Mouse (Mus musculus) forebrain, embryonic 10.5 days (tissue): ENCODE results near the gene Gk5. TPM values are rescaled to one million over a fixed set of nuclear protein-coding genes. Genes with fewer than 3 reads are reported as not detected.

Experiments used
- DNase-seq: peaks from one replicate; pipeline ENCODE4 v3.0.0-alpha.2; 2017; ENCODE audit warnings: low spot score; ENCODE audit errors: extremely low spot score
- H3K27ac ChIP-seq: fragments of 300-500 bp; sonication (generic); 2 replicates; pipeline ENCODE4 v1.5.1; 2016; ENCODE audit warnings: mild to moderate bottlenecking
- H3K27me3 ChIP-seq: fragments of 300-500 bp; sonication (generic); 2 replicates; pipeline ENCODE4 v1.6.1; 2016; ENCODE audit warnings: mild to moderate bottlenecking; ENCODE audit not compliant: poor library complexity, severe bottlenecking
- H3K36me3 ChIP-seq: fragments of 300-500 bp; sonication (generic); replicated peaks from 2 replicates; pipeline ENCODE4 v1.6.1; 2016; ENCODE audit warnings: mild to moderate bottlenecking, moderate library complexity
- H3K4me1 ChIP-seq: fragments of 300-500 bp; sonication (generic); 2 replicates; pipeline ENCODE4 v1.6.1; 2016
- H3K4me3 ChIP-seq: fragments of 300-500 bp; sonication (generic); 2 replicates; pipeline ENCODE4 v1.5.1; 2016; ENCODE audit warnings: mild to moderate bottlenecking, moderate library complexity
- H3K9me3 ChIP-seq: fragments of 300-500 bp; sonication (generic); 2 replicates; pipeline ENCODE4 v1.6.1; 2016; ENCODE audit warnings: mild to moderate bottlenecking, moderate library complexity
- WGBS: fragments of 180-500 bp; shearing (Covaris S2); methylation state at CpG from one replicate; pipeline ENCODE4 v1.1.7; 2016; 5-methylcytosine and 5-hydroxymethylcytosine counted together
- polyA plus RNA-seq: library from polyadenylated mRNA; unstranded; fragments of >200 nt; fragmentation: Nextera tagmentation; extraction: Ambion mirVana; gene quantifications from 2 replicates; pipeline ENCODE4 v1.2.1, GENCODE M21; 2016

Gk5 gene
- polyA plus RNA-seq, 1 experiment from 2014 or later: 3.2 TPM

DNA sequence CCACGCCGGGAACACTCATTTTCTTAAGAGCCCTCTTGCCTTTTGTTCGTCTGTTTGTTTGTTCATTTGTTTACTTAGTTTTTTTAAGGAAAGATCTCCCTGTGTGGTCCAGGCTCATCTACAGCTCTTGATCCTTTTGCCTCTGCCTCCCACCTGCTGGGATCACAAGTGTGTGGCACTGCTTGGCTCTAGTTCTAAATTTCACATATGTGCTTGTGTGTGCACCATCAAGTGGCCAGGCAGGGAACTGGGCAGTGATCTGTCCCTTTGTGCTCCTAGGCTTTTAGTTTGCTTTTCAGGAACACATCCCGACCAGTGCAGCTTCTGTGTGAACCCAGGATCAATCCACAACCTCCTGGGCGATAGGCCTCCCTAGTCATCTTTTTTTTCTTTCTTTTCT is 8.8 kb downstream of the Gk5 start:
- Histone ChIP-seq H3K4me3 (no peak overlapping the region), H3K36me3 (no peaks in the 10 kb centered on the region), H3K27me3 (no peaks in the 10 kb centered on the region), H3K27ac (no peak overlapping the region), H3K9me3 (no peaks in the 10 kb centered on the region), H3K4me1 (no peaks in the 10 kb centered on the region)
- 60% methylated on average over 5 of the region's 5 CpGs for WGBS
- no peak for DNase-seq

DNA sequence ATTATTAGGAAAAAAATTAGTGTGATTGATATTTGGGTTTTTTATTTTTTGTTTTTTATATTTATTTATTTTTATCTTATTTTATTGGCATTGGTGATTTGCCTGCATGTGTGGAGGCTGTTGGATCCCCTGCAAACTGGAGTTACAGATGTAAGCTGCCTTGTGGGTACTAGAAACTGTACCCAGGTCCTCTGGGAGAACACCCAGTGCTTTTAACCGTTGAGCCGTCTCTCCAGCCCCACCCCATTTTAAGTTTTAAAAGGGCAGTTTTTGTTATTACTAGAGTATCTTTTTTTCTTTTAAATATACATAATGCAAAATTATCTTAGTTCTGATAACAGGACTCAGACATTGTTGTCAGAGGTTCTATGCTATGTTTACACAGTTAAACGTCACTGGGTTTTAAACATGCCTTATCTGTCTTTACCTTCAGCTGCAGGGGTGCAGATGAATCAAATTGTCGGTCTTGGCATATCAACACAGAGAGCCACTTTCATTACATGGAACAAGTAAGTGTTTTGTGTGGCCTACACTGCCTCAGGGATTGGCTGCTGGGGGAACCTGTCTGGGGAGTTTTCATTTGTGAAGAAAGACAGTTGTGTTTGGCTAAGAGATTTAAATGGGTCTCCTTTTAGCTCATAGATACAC is 13.9 kb downstream of the Gk5 start:
- Histone ChIP-seq H3K4me1 (peaks cover 14% of the 10 kb centered on the region), H3K27ac (no peak overlapping the region), H3K9me3 (no peaks in the 10 kb centered on the region), H3K27me3 (no peaks in the 10 kb centered on the region), H3K36me3 (no peaks in the 10 kb centered on the region), H3K4me3 (no peak overlapping the region)
- DNase-seq: no peak
- WGBS: 78% methylated on average over 4 of the region's 4 CpGs

DNA sequence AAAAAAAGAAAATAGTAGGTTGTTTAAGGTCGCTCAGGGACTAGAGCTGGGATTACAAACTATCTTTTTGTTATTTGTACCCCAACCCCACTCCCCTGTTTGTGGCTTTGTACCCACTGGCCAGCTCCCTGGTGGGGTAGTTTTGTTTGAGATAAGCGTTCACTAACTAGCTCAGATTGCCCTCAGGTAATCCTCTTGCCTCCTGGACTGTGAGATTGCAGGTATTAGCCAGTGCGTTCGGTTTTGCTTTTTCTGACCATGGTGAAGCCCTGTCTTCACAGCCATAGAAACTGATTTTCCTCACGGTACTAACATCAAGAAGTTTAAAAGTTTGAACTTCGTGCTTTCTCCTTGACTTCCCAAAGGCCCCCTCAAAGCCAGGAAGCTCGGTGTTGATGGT is 15.3 kb downstream of the Gk5 start:
- H3K4me1 ChIP-seq: peaks cover 14% of the 10 kb centered on the region
- no peaks in the 10 kb centered on the region for H3K36me3 ChIP-seq
- H3K9me3 ChIP-seq: no peaks in the 10 kb centered on the region
- no peak overlapping the region for H3K27ac ChIP-seq
- no peak overlapping the region for H3K4me3 ChIP-seq
- no peak for DNase-seq
- H3K27me3 ChIP-seq: no peaks in the 10 kb centered on the region
- 75% methylated on average over 7 of the region's 7 CpGs for WGBS

- Histone ChIP-seq H3K27me3 (no peaks in the 10 kb centered on the region), H3K4me3 (no peak overlapping the region), H3K36me3 (no peaks in the 10 kb centered on the region), H3K27ac (no peak overlapping the region), H3K4me1 (peaks cover 16% of the 10 kb centered on the region), H3K9me3 (no peaks in the 10 kb centered on the region)
- DNase-seq: no peak
- WGBS: 83% methylated on average over 8 of the region's 8 CpGs
Measured at GRCm38 (mm10) chr9:96134916-96135315, 15.8 kb downstream of the Gk5 start.

DNA sequence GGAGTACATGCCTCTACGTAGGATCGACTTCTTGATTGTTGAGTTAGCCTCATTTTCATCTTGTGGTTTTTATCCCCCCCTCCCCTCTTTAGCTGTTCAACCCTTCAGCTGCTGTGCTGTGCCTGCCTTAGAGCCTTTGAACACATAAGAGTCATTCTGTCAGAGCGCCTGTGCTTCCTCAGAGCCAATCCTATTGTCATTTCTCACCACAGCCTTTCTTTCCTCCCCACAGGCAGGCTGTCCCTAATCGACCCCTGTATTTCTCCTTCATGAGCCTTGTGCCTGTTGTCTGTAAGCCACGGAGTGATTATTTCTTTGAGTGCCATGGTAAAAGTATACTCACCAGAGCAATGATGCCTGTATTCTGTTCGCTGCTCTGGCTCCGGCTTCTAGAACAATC is 16.3 kb downstream of the Gk5 start:
- Histone ChIP-seq H3K4me1 (peaks cover 20% of the 10 kb centered on the region), H3K36me3 (no peaks in the 10 kb centered on the region), H3K27me3 (no peaks in the 10 kb centered on the region), H3K27ac (no peak overlapping the region), H3K9me3 (no peaks in the 10 kb centered on the region), H3K4me3 (no peak overlapping the region)
- WGBS: 61% methylated on average over 7 of the region's 7 CpGs
- DNase-seq: no peak

DNA sequence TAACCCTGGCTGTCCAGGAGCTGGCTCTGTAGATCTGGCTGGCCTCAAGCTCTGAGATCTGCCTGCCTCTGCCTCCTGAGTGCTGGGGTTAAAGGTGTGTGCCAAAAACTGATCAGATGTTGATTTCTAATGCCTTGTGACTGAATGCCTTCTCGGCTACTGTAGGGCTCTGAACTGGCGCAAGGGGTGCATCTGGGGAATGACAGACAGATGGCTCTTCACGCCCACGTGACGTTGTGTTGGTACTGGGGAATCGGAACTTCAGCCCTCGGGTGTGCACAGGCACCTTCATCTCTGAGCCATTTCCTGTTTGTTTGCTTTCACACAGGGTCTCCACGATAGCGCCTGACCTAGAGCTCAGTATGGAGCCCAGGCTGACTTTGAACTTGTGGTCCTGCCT is 19.8 kb downstream of the Gk5 start:
- Histone ChIP-seq H3K9me3 (no peaks in the 10 kb centered on the region), H3K27me3 (no peaks in the 10 kb centered on the region), H3K36me3 (no peaks in the 10 kb centered on the region), H3K4me1 (peaks cover 20% of the 10 kb centered on the region), H3K27ac (no peak overlapping the region), H3K4me3 (no peak overlapping the region)
- WGBS: 95% methylated on average over 9 of the region's 9 CpGs
- DNase-seq: no peak

GRCm38 (mm10) chr9:96139876-96140275 is 20.7 kb downstream of the Gk5 start:
- Histone ChIP-seq H3K36me3 (no peaks in the 10 kb centered on the region), H3K9me3 (no peaks in the 10 kb centered on the region), H3K4me3 (no peak overlapping the region), H3K27ac (no peak overlapping the region), H3K27me3 (no peaks in the 10 kb centered on the region), H3K4me1 (peaks cover 17% of the 10 kb centered on the region)
- 39% methylated on average over 5 of the region's 5 CpGs for WGBS
- DNase-seq: no peak

DNA sequence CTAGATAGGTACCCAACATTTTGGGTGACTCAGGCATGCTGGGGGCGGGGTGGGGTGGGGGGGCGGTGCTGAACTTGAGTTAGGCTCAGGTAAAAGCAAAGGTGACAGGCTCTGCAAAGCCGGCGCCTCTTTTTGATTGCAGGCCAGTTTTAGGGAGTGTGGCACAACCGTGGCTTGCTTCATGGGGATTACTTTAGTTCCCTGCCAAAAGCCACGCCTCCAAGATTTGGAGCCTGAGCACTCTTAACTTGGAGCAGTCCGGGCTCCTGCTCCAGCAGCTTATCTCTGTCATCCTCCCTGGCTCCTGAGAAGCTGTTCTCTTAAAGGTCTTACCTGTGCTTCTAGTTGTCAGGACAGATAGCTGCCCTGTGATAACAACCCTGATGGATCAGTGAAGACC is 21.8 kb downstream of the Gk5 start:
- Histone ChIP-seq H3K4me1 (peaks cover 7% of the 10 kb centered on the region; the same call in 1 of the 2 replicates), H3K36me3 (no peaks in the 10 kb centered on the region; the same call in 1 of the 2 replicates), H3K4me3 (no peak overlapping the region), H3K9me3 (no peaks in the 10 kb centered on the region), H3K27me3 (no peaks in the 10 kb centered on the region), H3K27ac (no peak overlapping the region)
- WGBS: 73% methylated on average over 7 of the region's 7 CpGs
- no peak for DNase-seq

GRCm38 (mm10) chr9:96142499-96142898 is 23.3 kb downstream of the Gk5 start:
- H3K27me3 ChIP-seq: no peaks in the 10 kb centered on the region
- no peak overlapping the region for H3K4me3 ChIP-seq
- no peaks in the 10 kb centered on the region for H3K9me3 ChIP-seq
- H3K36me3 ChIP-seq: no peaks in the 10 kb centered on the region; the same call in 1 of the 2 replicates
- H3K27ac ChIP-seq: no peak overlapping the region
- 0 out of 2 replicates have a peak, but pooled peaks cover 6% of the 10 kb centered on the region for H3K4me1 ChIP-seq
- DNase-seq: no peak
- WGBS: 82% methylated on average over 6 of the region's 6 CpGs

DNA sequence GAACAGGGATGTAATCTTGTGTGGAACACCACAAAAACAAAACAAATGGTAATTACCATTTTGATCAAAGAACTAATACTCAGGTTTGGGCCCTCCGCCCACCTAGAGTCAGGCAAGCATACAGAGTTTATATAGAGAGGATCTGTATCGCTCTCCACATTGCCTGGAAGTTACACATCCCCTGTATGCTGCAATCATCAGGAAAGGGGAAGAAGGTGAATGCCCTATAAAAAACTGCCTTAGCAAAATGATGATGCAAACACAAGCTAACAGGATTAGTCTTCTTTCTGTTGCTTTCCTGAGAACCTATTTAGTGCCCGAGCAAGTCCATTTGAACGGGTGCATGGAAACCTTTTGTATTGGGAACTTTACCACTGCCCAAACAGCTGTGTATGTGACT is 24.5 kb downstream of the Gk5 start:
- no peak overlapping the region for H3K27ac ChIP-seq
- H3K27me3 ChIP-seq: no peaks in the 10 kb centered on the region
- 90% methylated on average over 4 of the region's 4 CpGs for WGBS

GRCm38 (mm10) chr9:96144883-96145282 is 25.7 kb downstream of the Gk5 start:
- no peaks in the 10 kb centered on the region; the same call in 1 of the 2 replicates for H3K36me3 ChIP-seq
- H3K9me3 ChIP-seq: no peaks in the 10 kb centered on the region
- H3K4me3 ChIP-seq: no peak overlapping the region

More for the DNA sequence above, 24.5 kb downstream of the Gk5 start:
- H3K4me1 ChIP-seq: 0 out of 2 replicates have a peak, but pooled peaks cover 6% of the 10 kb centered on the region
- DNase-seq: no peak
- no peak overlapping the region for H3K4me3 ChIP-seq
- H3K9me3 ChIP-seq: no peaks in the 10 kb centered on the region
- no peaks in the 10 kb centered on the region; the same call in 1 of the 2 replicates for H3K36me3 ChIP-seq

GRCm38 (mm10) chr9:96152801-96153200 is 33.6 kb downstream of the Gk5 start:
- H3K4me1 ChIP-seq: no peaks in the 10 kb centered on the region
- 90% methylated on average over 7 of the region's 7 CpGs for WGBS
- DNase-seq: no peak
- no peak overlapping the region for H3K27ac ChIP-seq
- H3K27me3 ChIP-seq: no peaks in the 10 kb centered on the region
- no peaks in the 10 kb centered on the region; the same call in 1 of the 2 replicates for H3K36me3 ChIP-seq
- H3K9me3 ChIP-seq: no peaks in the 10 kb centered on the region
- H3K4me3 ChIP-seq: no peak overlapping the region

More at GRCm38 (mm10) chr9:96144883-96145282, 25.7 kb downstream of the Gk5 start:
- Histone ChIP-seq H3K27ac (no peak overlapping the region), H3K4me1 (0 out of 2 replicates have a peak, but pooled peaks cover 4% of the 10 kb centered on the region), H3K27me3 (no peaks in the 10 kb centered on the region)
- DNase-seq: no peak

DNA sequence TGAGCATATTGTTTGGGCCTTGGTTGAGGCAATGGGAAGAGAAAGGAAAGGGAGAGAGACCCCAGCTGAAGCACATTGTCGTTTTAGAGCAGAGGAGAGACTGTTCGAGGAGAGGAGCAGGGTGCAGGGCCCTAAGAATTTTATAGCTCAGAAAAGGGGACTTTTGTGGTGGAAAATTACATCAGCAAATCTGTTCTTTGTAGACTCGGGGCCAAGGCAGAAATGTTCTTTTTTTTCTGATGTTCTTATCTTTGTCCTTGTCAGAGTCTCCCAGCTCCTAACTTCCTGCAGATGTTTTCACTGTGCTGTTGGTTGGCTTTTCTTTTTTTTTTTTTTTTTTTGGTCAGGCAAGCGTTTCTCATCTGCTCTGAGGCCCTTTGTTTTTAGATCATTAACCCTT is 39.3 kb downstream of the Gk5 start:
- Histone ChIP-seq H3K27me3 (no peaks in the 10 kb centered on the region), H3K4me1 (peaks cover 4% of the 10 kb centered on the region), H3K4me3 (no peak overlapping the region), H3K9me3 (no peaks in the 10 kb centered on the region), H3K36me3 (peaks cover 3% of the 10 kb centered on the region; the same call in 1 of the 2 replicates), H3K27ac (no peak overlapping the region)
- no peak for DNase-seq
- 58% methylated on average over 4 of the region's 4 CpGs for WGBS
